Mouse (Mus musculus): Measurements from ENCODE around the gene Mdga1. TPM values are rescaled to one million over a fixed set of nuclear protein-coding genes. Genes with fewer than 3 reads are reported as not detected.

Mdga1 gene
- polyA plus RNA-seq, 1 experiment from 2014 or later: 3.3 TPM

DNA sequence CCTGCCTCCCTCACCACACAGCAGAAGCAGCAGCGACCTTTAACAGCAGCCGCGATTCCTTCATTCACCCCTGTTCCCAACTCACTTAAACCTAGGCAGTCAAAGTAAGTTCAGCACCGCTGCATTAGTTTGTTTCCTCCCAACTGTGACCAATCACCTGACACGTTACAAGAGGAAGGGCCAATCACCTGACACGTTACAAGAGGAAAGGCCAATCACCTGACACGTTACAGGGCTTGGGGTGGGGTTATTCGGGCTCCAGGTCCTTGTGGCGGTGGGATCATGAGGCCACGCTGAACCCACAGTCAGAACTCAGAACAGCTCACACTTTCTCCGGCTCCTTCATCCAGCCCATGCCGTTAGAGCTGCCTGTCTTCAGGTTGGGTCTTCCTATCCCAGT lies 99.6 kb downstream of the Mdga1 start:
- Histone ChIP-seq H3K27ac (ENCODE audit: low read length) (no peak overlapping the region), H3K4me2 (ENCODE audit: low read depth, low read length) (no peak overlapping the region), H3K4me1 (replicated peaks; ENCODE audit: control insufficient read depth, insufficient read depth, low read length) (peaks cover 8% of the 10 kb centered on the region; the same call in 1 of the 2 replicates), H3K9ac (ENCODE audit: low read length) (no peak overlapping the region), H3K9me3 (ENCODE audit: control insufficient read depth, low read length) (no peaks in the 10 kb centered on the region), H3K36me3 (ENCODE audit: control insufficient read depth, insufficient read depth, low read length) (no peaks in the 10 kb centered on the region), H3K4me3 (ENCODE audit: low read length) (no peak overlapping the region), H3K27me3 (ENCODE audit: control insufficient read depth, insufficient read depth, low read depth, low read length) (no peaks in the 10 kb centered on the region; the same call in none of the 2 replicates)
- ATAC-seq (ENCODE audit: low read depth): no peak
- WGBS: 44% methylated on average over 12 of the region's 12 CpGs

GRCm38 (mm10) chr17:29865914-29866313 lies 104.0 kb downstream of the Mdga1 start:
- WGBS: 31% methylated on average over 6 of the region's 6 CpGs
- Histone ChIP-seq H3K4me1 (replicated peaks; ENCODE audit: control insufficient read depth, insufficient read depth, low read length) (peaks cover 8% of the 10 kb centered on the region; the same call in 1 of the 2 replicates), H3K36me3 (ENCODE audit: control insufficient read depth, insufficient read depth, low read length) (no peaks in the 10 kb centered on the region), H3K27ac (ENCODE audit: low read length) (no peak overlapping the region), H3K27me3 (ENCODE audit: control insufficient read depth, insufficient read depth, low read depth, low read length) (no peaks in the 10 kb centered on the region; the same call in 1 of the 2 replicates), H3K4me2 (ENCODE audit: low read depth, low read length) (no peak overlapping the region), H3K9ac (ENCODE audit: low read length) (no peak overlapping the region), H3K9me3 (ENCODE audit: control insufficient read depth, low read length) (no peaks in the 10 kb centered on the region), H3K4me3 (ENCODE audit: low read length) (no peak overlapping the region)
- ATAC-seq (ENCODE audit: low read depth): peak; percentile 38; the same call in 1 of the 2 replicates

DNA sequence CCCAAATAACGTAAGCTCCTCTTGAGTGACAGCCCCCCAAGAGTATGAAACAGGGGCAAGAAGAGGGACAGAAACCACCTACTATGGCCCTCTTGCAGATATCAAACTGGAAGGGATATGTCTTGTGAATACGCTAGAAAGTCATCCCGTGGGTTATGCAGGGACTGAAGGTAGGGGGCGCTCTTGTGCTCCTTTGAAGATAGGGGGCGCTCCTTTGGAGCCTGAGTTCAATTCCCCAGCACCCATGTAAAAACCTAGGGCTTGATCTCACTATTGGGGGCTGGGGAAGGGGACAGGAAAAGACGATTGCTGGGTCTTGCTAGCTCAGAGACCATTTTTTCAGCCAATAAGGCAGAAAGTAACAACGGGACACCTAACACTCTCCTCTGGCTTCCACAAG lies 105.4 kb downstream of the Mdga1 start:
- H3K9ac ChIP-seq (ENCODE audit: low read length): no peak overlapping the region
- peaks cover 7% of the 10 kb centered on the region; the same call in 1 of the 2 replicates for H3K4me1 ChIP-seq (replicated peaks; ENCODE audit: control insufficient read depth, insufficient read depth, low read length)
- H3K36me3 ChIP-seq (ENCODE audit: control insufficient read depth, insufficient read depth, low read length): no peaks in the 10 kb centered on the region
- H3K4me3 ChIP-seq (ENCODE audit: low read length): no peak overlapping the region
- no peak overlapping the region for H3K4me2 ChIP-seq (ENCODE audit: low read depth, low read length)
- ATAC-seq (ENCODE audit: low read depth): no peak
- H3K27ac ChIP-seq (ENCODE audit: low read length): no peak overlapping the region
- H3K27me3 ChIP-seq (ENCODE audit: control insufficient read depth, insufficient read depth, low read depth, low read length): no peaks in the 10 kb centered on the region
- WGBS: 64% methylated on average over 7 of the region's 7 CpGs
- H3K9me3 ChIP-seq (ENCODE audit: control insufficient read depth, low read length): no peaks in the 10 kb centered on the region

DNA sequence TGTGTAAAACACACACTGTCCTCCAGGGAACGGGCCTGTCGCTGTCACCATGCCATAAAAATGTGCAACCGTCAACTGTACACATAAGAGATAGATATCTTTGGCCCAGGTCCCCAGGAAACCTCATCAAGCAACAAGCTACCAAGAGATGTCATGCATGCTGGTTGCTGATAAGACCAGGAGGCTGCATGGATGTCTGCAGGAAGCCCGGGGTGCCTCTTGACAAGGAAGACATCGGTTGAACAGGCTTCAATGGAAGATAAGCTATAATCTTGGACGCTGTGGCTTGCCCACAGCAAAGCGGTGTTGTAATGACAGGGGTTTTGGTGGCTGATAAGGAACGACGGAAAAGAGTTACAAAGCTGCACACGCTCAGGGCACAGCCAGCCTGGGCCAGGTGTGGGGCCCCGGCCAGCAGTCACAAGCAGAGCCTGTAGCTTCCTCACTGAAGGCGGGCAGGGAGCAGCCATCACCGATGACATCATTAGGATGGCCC lies 110.1 kb downstream of the Mdga1 start:
- ATAC-seq (ENCODE audit: low read depth): peak; percentile 13; the same call in 1 of the 2 replicates
- 44% methylated on average over 13 of the region's 13 CpGs for WGBS
- Histone ChIP-seq H3K27me3 (ENCODE audit: control insufficient read depth, insufficient read depth, low read depth, low read length) (no peaks in the 10 kb centered on the region), H3K27ac (ENCODE audit: low read length) (no peak overlapping the region), H3K9me3 (ENCODE audit: control insufficient read depth, low read length) (no peaks in the 10 kb centered on the region), H3K36me3 (ENCODE audit: control insufficient read depth, insufficient read depth, low read length) (no peaks in the 10 kb centered on the region), H3K4me1 (replicated peaks; ENCODE audit: control insufficient read depth, insufficient read depth, low read length) (peaks cover 16% of the 10 kb centered on the region), H3K4me2 (ENCODE audit: low read depth, low read length) (no peak overlapping the region), H3K9ac (ENCODE audit: low read length) (no peak overlapping the region), H3K4me3 (ENCODE audit: low read length) (no peak overlapping the region)

- 80% methylated on average over 3 of the region's 3 CpGs for WGBS
Observed at GRCm38 (mm10) chr17:29858764-29859163, 111.1 kb downstream of the Mdga1 start.

GRCm38 (mm10) chr17:29855702-29856580 lies 113.9 kb downstream of the Mdga1 start:
- no peak overlapping the region for H3K9ac ChIP-seq (ENCODE audit: low read length)
- H3K27me3 ChIP-seq (ENCODE audit: control insufficient read depth, insufficient read depth, low read depth, low read length): 0 out of 2 replicates have a peak, but pooled peaks cover 2% of the 10 kb centered on the region
- peak overlapping the region; percentile 50 for H3K27ac ChIP-seq (ENCODE audit: low read length)
- H3K9me3 ChIP-seq (ENCODE audit: control insufficient read depth, low read length): no peaks in the 10 kb centered on the region
- WGBS: 36% methylated on average over 18 of the region's 18 CpGs
- no peaks in the 10 kb centered on the region for H3K36me3 ChIP-seq (ENCODE audit: control insufficient read depth, insufficient read depth, low read length)
- H3K4me2 ChIP-seq (ENCODE audit: low read depth, low read length): no peak overlapping the region
- H3K4me1 ChIP-seq (replicated peaks; ENCODE audit: control insufficient read depth, insufficient read depth, low read length): peaks cover 16% of the 10 kb centered on the region
- peak; percentile 91 for ATAC-seq (ENCODE audit: low read depth)
- H3K4me3 ChIP-seq (ENCODE audit: low read length): no peak overlapping the region

More at GRCm38 (mm10) chr17:29858764-29859163, 111.1 kb downstream of the Mdga1 start:
- H3K36me3 ChIP-seq (ENCODE audit: control insufficient read depth, insufficient read depth, low read length): no peaks in the 10 kb centered on the region
- no peaks in the 10 kb centered on the region for H3K9me3 ChIP-seq (ENCODE audit: control insufficient read depth, low read length)
- no peak overlapping the region for H3K4me2 ChIP-seq (ENCODE audit: low read depth, low read length)
- no peak for ATAC-seq (ENCODE audit: low read depth)
- H3K4me1 ChIP-seq (replicated peaks; ENCODE audit: control insufficient read depth, insufficient read depth, low read length): peaks cover 16% of the 10 kb centered on the region
- H3K27ac ChIP-seq (ENCODE audit: low read length): no peak overlapping the region
- no peak overlapping the region for H3K9ac ChIP-seq (ENCODE audit: low read length)
- H3K4me3 ChIP-seq (ENCODE audit: low read length): no peak overlapping the region
- H3K27me3 ChIP-seq (ENCODE audit: control insufficient read depth, insufficient read depth, low read depth, low read length): 0 out of 2 replicates have a peak, but pooled peaks cover 2% of the 10 kb centered on the region

DNA sequence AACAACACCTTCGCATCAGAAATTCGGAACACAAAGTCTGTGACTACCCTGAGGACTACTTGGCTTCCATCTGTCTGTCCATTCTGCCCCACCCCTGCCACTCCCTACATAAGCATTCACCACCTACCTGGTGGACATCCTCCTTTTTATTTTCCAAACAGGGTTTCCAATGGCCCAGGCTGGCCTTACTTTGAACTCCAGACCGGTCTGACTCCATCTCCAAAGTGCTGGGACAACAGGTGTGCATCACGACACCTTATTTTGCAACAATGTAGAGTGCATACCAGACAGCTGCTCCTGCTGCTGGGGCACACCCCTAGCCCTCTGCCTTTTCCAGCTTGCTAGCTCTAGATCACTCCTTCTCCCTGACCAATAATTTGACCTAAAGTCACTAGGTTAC lies 115.1 kb downstream of the Mdga1 start:
- no peak overlapping the region for H3K9ac ChIP-seq (ENCODE audit: low read length)
- no peaks in the 10 kb centered on the region for H3K36me3 ChIP-seq (ENCODE audit: control insufficient read depth, insufficient read depth, low read length)
- 0 out of 2 replicates have a peak, but pooled peaks cover 2% of the 10 kb centered on the region for H3K27me3 ChIP-seq (ENCODE audit: control insufficient read depth, insufficient read depth, low read depth, low read length)
- no peak overlapping the region for H3K4me3 ChIP-seq (ENCODE audit: low read length)
- no peak for ATAC-seq (ENCODE audit: low read depth)
- no peak overlapping the region for H3K4me2 ChIP-seq (ENCODE audit: low read depth, low read length)
- peaks cover 13% of the 10 kb centered on the region for H3K4me1 ChIP-seq (replicated peaks; ENCODE audit: control insufficient read depth, insufficient read depth, low read length)
- WGBS: 89% methylated on average over 4 of the region's 4 CpGs
- H3K27ac ChIP-seq (ENCODE audit: low read length): peak overlapping the region; percentile 50
- H3K9me3 ChIP-seq (ENCODE audit: control insufficient read depth, low read length): no peaks in the 10 kb centered on the region

DNA sequence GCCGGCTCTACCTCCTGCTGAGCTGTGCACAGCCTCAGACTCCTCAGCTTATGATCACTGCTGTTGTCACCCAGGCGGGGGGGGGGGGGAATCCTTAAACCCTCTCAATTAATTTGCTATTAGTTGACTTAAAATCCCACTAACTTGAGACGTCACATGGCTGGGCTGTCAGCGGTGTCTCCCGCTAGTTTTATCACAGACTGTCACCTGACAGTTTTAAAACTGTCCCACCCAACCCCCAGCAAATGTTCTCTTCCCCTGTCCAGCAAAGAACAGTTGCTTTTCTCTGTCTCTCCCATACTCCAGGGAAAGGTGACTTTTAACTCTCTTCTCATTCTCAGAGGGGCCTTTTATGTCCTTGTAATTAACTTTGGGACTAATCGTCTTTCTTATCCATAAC lies 115.5 kb downstream of the Mdga1 start:
- Histone ChIP-seq H3K4me3 (ENCODE audit: low read length) (no peak overlapping the region), H3K27ac (ENCODE audit: low read length) (no peak overlapping the region), H3K27me3 (ENCODE audit: control insufficient read depth, insufficient read depth, low read depth, low read length) (0 out of 2 replicates have a peak, but pooled peaks cover 2% of the 10 kb centered on the region), H3K4me1 (replicated peaks; ENCODE audit: control insufficient read depth, insufficient read depth, low read length) (peaks cover 12% of the 10 kb centered on the region), H3K4me2 (ENCODE audit: low read depth, low read length) (no peak overlapping the region), H3K9me3 (ENCODE audit: control insufficient read depth, low read length) (no peaks in the 10 kb centered on the region), H3K9ac (ENCODE audit: low read length) (no peak overlapping the region), H3K36me3 (ENCODE audit: control insufficient read depth, insufficient read depth, low read length) (no peaks in the 10 kb centered on the region)
- ATAC-seq (ENCODE audit: low read depth): no peak
- WGBS: 58% methylated on average over 6 of the region's 6 CpGs

DNA sequence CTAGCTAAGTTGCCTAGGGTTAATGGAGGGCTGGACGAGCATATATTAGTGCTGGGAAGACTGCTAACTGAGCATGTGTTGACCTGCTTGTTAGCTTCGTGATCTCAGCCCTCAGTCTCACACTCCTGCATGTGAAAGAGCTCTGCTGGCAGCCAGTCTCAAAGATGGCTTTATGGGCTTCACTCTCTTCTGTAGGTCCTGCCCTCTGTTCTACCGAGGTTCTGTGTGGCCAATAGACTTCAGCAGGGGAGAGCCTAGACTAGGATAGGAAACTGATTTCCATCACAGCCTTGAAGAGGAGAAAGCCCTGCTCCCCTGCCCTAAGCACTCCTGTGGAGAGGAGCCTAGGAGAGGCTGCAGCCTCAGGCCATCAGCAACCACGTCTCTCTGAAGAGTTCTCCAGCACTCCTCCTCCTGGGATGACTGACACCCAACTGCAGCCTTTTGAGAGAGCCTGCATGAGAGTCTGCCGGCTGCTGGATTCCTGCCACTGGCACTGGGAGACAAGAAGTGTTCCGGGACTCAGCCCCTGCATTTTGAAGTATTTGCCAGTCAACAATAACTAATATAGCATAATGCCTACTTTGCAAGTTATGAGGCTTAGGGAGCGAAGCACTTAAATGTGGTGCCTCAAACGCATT lies 116.9 kb downstream of the Mdga1 start:
- Histone ChIP-seq H3K27me3 (ENCODE audit: control insufficient read depth, insufficient read depth, low read depth, low read length) (0 out of 2 replicates have a peak, but pooled peaks cover 2% of the 10 kb centered on the region), H3K36me3 (ENCODE audit: control insufficient read depth, insufficient read depth, low read length) (no peaks in the 10 kb centered on the region), H3K27ac (ENCODE audit: low read length) (no peak overlapping the region), H3K4me1 (replicated peaks; ENCODE audit: control insufficient read depth, insufficient read depth, low read length) (peaks cover 12% of the 10 kb centered on the region), H3K9ac (ENCODE audit: low read length) (no peak overlapping the region), H3K9me3 (ENCODE audit: control insufficient read depth, low read length) (no peaks in the 10 kb centered on the region), H3K4me2 (ENCODE audit: low read depth, low read length) (no peak overlapping the region), H3K4me3 (ENCODE audit: low read length) (no peak overlapping the region)
- ATAC-seq (ENCODE audit: low read depth): 0 out of 2 replicates have a peak, but pooled peaks have one; percentile 18
- 35% methylated on average over 8 of the region's 8 CpGs for WGBS

Measured in lung, embryonic 16.5 days (tissue).